Mouse (Mus musculus) kidney, adult 2 months (tissue): ENCODE data around the gene Ugt1a5.

Source experiments
- CTCF ChIP-seq: fragments of 200-500 bp; conservative IDR thresholded peaks from 2 replicates; pipeline ENCODE4 v1.5.1; 2011; ENCODE audit warnings: low read depth, mild to moderate bottlenecking, control low read depth, low read length, moderate library complexity, mixed read lengths; ENCODE audit not compliant: insufficient read depth, insufficient read length
- POLR2A ChIP-seq: fragments of 200-500 bp; IDR thresholded peaks from one replicate; pipeline ENCODE4 v1.6.1; 2011; ENCODE audit warnings: low read depth, low read length, control low read depth

- TF ChIP-seq CTCF (no peak), POLR2A (no peak)
These were observed 87.7 kb downstream of the Ugt1a5 start for GRCm38 (mm10) chr1:88253540-88253939.
